In genomic region chr5:142096377-142096841, GRCm38 (mm10) we compare ENCODE assay signal across 16 mouse cellular contexts.
DNase-seq lines count a peak whose midpoint lies in the region; ATAC-seq and TF ChIP-seq lines count a peak whose summit lies in the region.
"Had no signal": no experiment of that assay in that cellular context is flagged by ENCODE, and none has a peak within 500 bp of the region (broad histone marks: within the 10 kb centered on the region; RNA-seq: fewer than 3 reads in every experiment).

No protein-coding gene starts in this region.

- no peaks in the 10 kb centered on the region for H3K4me1 ChIP-seq in hindbrain, postnatal 0 days (ENCODE audit: insufficient read depth, low read length)
- 0 out of 2 replicates have a peak, but pooled peaks cover 6% of the 10 kb centered on the region for H3K4me1 ChIP-seq in hindbrain, embryonic 13.5 days (replicated peaks)
- H3K4me1 ChIP-seq in neural tube, embryonic 15.5 days = peaks cover 7% of the 10 kb centered on the region; the same call in 1 of the 2 replicates
- H3K4me1 ChIP-seq in cerebellum, adult 2 months (ENCODE audit: control insufficient read depth, insufficient read depth, low read length) = peaks cover 18% of the 10 kb centered on the region
- H3K4me1 ChIP-seq: limb, embryonic 12.5 days had no signal

- TF ChIP-seq CTCF in hindbrain, postnatal 0 days (IDR thresholded peaks at IDR 0.05; ENCODE audit: low read depth) = no peak
- TF ChIP-seq CTCF in cerebellum, adult 2 months (IDR thresholded peaks at IDR 0.05; ENCODE audit: borderline replicate concordance, insufficient read depth, low read depth, low read length) = no peak

- 63% methylated on average over 11 of the region's 11 CpGs for WGBS in hindbrain, postnatal 0 days
- 89% methylated on average over 11 of the region's 11 CpGs for WGBS in hindbrain, embryonic 13.5 days
- 88% methylated on average over 11 of the region's 11 CpGs for WGBS in neural tube, embryonic 15.5 days
- 9% methylated on average over 11 of the region's 11 CpGs for WGBS in cerebellum, adult 2 months

- no peaks in the 10 kb centered on the region for H3K27me3 ChIP-seq in hindbrain, postnatal 0 days (ENCODE audit: insufficient read depth, low read length)
- 0 out of 2 replicates have a peak, but pooled peaks cover 7% of the 10 kb centered on the region for H3K27me3 ChIP-seq in hindbrain, embryonic 13.5 days
- H3K27me3 ChIP-seq in neural tube, embryonic 15.5 days (replicated peaks) = no peaks in the 10 kb centered on the region
- H3K27me3 ChIP-seq in cerebellum, adult 2 months (ENCODE audit: control insufficient read depth, insufficient read depth, low read length) = no peaks in the 10 kb centered on the region
- H3K27me3 ChIP-seq: limb, embryonic 12.5 days had no signal

- no peak overlapping the region for H3K9ac ChIP-seq in hindbrain, postnatal 0 days (replicated peaks; ENCODE audit: low read length)
- H3K9ac ChIP-seq in hindbrain, embryonic 13.5 days = no peak overlapping the region
- H3K9ac ChIP-seq in neural tube, embryonic 15.5 days (replicated peaks) = no peak overlapping the region
- H3K9ac ChIP-seq: limb, embryonic 12.5 days; liver, embryonic 14.5 days had no signal

- TF ChIP-seq POLR2A in cerebellum, adult 2 months (IDR thresholded peaks at IDR 0.05; ENCODE audit: borderline replicate concordance, insufficient read depth, low read length) = 0 out of 2 replicates have a peak, but pooled peaks have one; percentile 24

- H3K36me3 ChIP-seq in hindbrain, postnatal 0 days (ENCODE audit: insufficient read depth, low read length) = no peaks in the 10 kb centered on the region
- no peaks in the 10 kb centered on the region for H3K36me3 ChIP-seq in hindbrain, embryonic 13.5 days
- H3K36me3 ChIP-seq in neural tube, embryonic 15.5 days = no peaks in the 10 kb centered on the region
- H3K36me3 ChIP-seq: limb, embryonic 12.5 days had no signal

- no peaks in the 10 kb centered on the region for H3K9me3 ChIP-seq in hindbrain, postnatal 0 days (ENCODE audit: low read length)
- H3K9me3 ChIP-seq in hindbrain, embryonic 13.5 days = no peaks in the 10 kb centered on the region
- no peaks in the 10 kb centered on the region for H3K9me3 ChIP-seq in neural tube, embryonic 15.5 days (replicated peaks)

- no peak overlapping the region for H3K4me2 ChIP-seq in hindbrain, postnatal 0 days (ENCODE audit: low read depth, low read length)
- no peak overlapping the region for H3K4me2 ChIP-seq in hindbrain, embryonic 13.5 days
- no peak overlapping the region for H3K4me2 ChIP-seq in neural tube, embryonic 15.5 days
- H3K4me2 ChIP-seq: limb, embryonic 12.5 days had no signal

- DNase-seq in hindbrain, postnatal 0 days (ENCODE audit: low spot score) = peak; percentile 73
- DNase-seq in neural tube, embryonic 10.5 days (ENCODE audit: extremely low spot score, low spot score) = no peak
- DNase-seq in cerebellum, adult 2 months = peak; percentile 85 to 92
- peak; percentile 76 to 77 for DNase-seq in cerebellum, postnatal 36 days
- DNase-seq in T-cell, adult 2 months (ENCODE audit: low spot score) = no peak
- DNase-seq: gastrocnemius, postnatal 36 days; heart, postnatal 10 days; kidney, adult 18-20 months; kidney, postnatal 36 days had no signal

- no peak overlapping the region for H3K4me3 ChIP-seq in hindbrain, postnatal 0 days (ENCODE audit: low read length)
- no peak overlapping the region for H3K4me3 ChIP-seq in hindbrain, embryonic 13.5 days
- H3K4me3 ChIP-seq in neural tube, embryonic 15.5 days (replicated peaks) = no peak overlapping the region
- H3K4me3 ChIP-seq in cerebellum, adult 2 months (replicated peaks; ENCODE audit: insufficient read depth, low read depth, low read length) = peak overlapping the region; percentile 13
- H3K4me3 ChIP-seq: erythroblast, embryonic 14.5 days; limb, embryonic 12.5 days had no signal

- peak; percentile 89 for ATAC-seq in hindbrain, postnatal 0 days
- no peak for ATAC-seq in hindbrain, embryonic 13.5 days (ENCODE audit: low FRiP score)
- ATAC-seq in neural tube, embryonic 15.5 days (ENCODE audit: low FRiP score) = peak; percentile 59; the same call in 1 of the 2 replicates
- ATAC-seq: lung, postnatal 0 days; midbrain, embryonic 16.5 days had no signal

- no peak overlapping the region; the same call in 1 of the 2 replicates for H3K27ac ChIP-seq in hindbrain, postnatal 0 days
- H3K27ac ChIP-seq in hindbrain, embryonic 13.5 days = no peak overlapping the region
- no peak overlapping the region for H3K27ac ChIP-seq in neural tube, embryonic 15.5 days (replicated peaks)
- no peak overlapping the region for H3K27ac ChIP-seq in cerebellum, adult 2 months (ENCODE audit: insufficient read depth, low read length)
- H3K27ac ChIP-seq: limb, embryonic 12.5 days; liver, embryonic 14.5 days had no signal

Comparison
In these comparisons a context has a peak if more than half of its experiments do, and no peak if none do; other contexts are left out.
1. DNase-seq: peak in hindbrain, postnatal 0 days (single experiment), cerebellum, adult 2 months (2 of 2) and cerebellum, postnatal 36 days (2 of 2); none in neural tube, embryonic 10.5 days (single experiment) and T-cell, adult 2 months (single experiment).